Mouse (Mus musculus): ENCODE data around the gene Enox2. TPM values are rescaled to one million over a fixed set of nuclear protein-coding genes. Genes with fewer than 3 reads are reported as not detected.
"Not testable (repeated sequence)": the region's sequence is repeated elsewhere in the genome, so short reads cannot be mapped to it uniquely, and the experiment has no call there.

Gene Enox2
- polyA plus RNA-seq, 1 experiment from 2014 or later: 5.8 TPM

DNA sequence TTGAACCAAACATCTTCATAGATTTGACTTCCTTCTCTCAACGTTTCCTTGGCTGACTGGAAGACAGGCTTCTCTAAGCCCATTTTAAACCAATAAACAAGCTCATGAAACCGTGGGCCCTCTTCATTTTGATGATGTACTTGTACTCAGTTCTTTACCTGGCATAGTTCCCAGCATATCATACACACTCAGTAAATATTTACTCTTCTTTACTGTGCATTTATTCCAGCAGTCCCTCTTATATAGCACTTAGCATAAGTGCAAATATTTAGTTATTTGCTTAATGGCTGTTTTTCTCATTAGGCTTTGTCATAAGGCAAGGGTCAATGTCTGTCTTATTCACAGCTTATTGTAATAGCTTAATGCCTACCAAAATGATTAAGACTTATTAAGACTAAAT is 133.8 kb downstream of the Enox2 start:
- ATAC-seq (ENCODE audit: insufficient number of reproducible peaks, insufficient read depth, low FRiP score, low TSS enrichment): no peak
- no peak overlapping the region for H3K4me2 ChIP-seq (replicated peaks)
- no peaks in the 10 kb centered on the region for H3K36me3 ChIP-seq
- H3K4me3 ChIP-seq: no peak overlapping the region
- no peak overlapping the region for H3K27ac ChIP-seq
- H3K27me3 ChIP-seq: no peaks in the 10 kb centered on the region
- H3K9ac ChIP-seq: no peak overlapping the region
- no peaks in the 10 kb centered on the region for H3K4me1 ChIP-seq
- 65% methylated on average over 2 of the region's 2 CpGs for WGBS
- no peaks in the 10 kb centered on the region for H3K9me3 ChIP-seq

DNA sequence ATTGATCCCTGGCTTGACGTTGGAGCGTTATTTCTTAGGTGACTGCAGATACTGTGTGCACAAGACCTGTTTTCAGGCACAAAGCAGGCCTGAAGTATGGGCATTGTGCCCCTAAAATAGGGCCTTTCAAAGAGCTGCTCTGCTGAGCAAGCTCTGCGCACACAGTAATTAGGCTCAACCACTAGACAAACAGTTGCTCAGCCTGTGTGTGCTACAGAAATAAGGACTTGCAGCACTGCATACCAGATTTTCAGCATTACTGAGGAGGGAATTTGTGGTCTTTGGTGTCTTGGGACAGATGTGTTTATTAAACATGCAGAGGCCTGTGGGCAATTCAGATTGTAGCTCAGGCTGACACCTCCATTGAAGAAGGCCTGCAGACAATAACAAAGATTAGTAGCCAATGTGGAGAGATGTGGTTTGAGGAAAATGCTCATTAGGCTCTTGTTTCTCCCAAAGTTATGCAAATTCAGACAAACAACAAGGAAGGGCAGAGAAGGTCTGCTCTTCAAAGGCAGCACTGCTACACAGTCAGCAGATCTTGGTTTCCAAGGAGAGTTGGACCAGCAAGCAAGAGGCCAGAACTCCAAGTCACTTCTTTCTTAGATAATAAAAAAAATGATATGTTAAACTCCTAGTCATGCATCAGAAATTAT is 163.2 kb downstream of the Enox2 start:
- 37% methylated on average over 3 of the region's 3 CpGs for WGBS
- Histone ChIP-seq H3K4me1 (no peaks in the 10 kb centered on the region), H3K27me3 (no peaks in the 10 kb centered on the region), H3K4me3 (no peak overlapping the region), H3K4me2 (replicated peaks) (no peak overlapping the region), H3K9ac (no peak overlapping the region), H3K27ac (no peak overlapping the region), H3K36me3 (no peaks in the 10 kb centered on the region), H3K9me3 (no peaks in the 10 kb centered on the region)
- no peak for ATAC-seq (ENCODE audit: insufficient number of reproducible peaks, insufficient read depth, low FRiP score, low TSS enrichment)

DNA sequence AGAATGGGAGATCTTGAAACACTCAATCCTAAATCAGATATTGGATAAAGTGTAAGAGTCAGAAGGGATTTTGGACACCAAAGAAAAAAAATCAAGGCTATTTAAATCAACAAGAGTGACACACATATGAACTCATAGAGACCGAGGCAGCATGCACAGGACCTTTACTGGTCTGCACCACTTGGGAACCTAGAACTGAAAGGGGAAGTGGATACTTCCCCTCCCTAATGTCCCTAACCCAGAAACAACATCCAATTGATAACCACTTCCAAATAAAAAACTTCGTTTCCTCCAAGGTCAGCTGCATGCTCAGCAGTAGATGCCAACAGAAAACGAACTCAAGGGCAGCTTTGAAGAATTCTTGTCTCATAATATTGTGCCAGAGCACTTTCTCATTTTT is 171.6 kb downstream of the Enox2 start:
- Histone ChIP-seq H3K36me3 (no peaks in the 10 kb centered on the region), H3K9ac (no peak overlapping the region), H3K27me3 (no peaks in the 10 kb centered on the region), H3K27ac (no peak overlapping the region), H3K4me3 (no peak overlapping the region), H3K9me3 (no peaks in the 10 kb centered on the region), H3K4me1 (no peaks in the 10 kb centered on the region), H3K4me2 (replicated peaks) (no peak overlapping the region)
- WGBS: 71% methylated on average over 3 of the region's 3 CpGs
- ATAC-seq (ENCODE audit: insufficient number of reproducible peaks, insufficient read depth, low FRiP score, low TSS enrichment): no peak

DNA sequence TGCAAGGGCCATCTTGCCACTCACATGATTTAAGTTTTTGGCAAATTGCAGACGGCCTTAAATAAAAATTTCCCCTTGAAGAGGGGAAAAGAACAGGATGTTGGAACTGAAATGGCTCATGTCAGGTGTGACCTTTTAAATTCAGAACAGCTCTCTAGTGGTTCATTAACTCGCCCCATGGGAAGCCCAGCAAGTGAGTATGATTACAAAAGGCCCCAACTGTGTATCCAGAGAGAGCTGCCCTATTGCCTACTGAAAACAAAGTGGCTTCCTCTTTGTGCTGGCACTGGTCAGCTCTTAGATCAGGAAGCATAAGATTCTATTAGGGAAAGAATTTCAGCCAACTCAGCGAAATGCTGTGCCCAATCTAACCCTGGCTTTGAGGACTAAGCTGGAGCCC is 175.6 kb downstream of the Enox2 start:
- 38% methylated on average over 3 of the region's 3 CpGs for WGBS
- ATAC-seq (ENCODE audit: insufficient number of reproducible peaks, insufficient read depth, low FRiP score, low TSS enrichment): no peak

DNA sequence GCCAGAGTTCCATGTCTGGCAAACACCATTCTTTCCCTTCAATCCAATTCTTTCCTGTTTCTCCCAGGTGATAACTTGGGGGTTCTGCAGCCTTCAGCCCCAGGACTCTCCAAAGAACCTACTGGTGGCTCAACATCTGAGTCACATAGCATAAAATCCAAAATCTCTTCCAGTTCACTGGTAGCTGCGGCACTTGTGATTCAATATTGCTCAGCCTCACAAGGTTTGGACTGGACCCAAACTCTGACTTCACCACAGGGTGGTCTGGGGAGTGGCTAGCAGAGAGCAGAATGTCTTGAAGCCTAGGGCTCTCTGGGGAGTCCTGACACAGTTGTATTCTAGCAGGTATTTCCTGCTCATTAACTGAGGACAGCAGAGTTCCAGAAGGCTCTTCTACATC is 187.5 kb downstream of the Enox2 start:
- 84% methylated on average over 1 of the region's 1 CpGs for WGBS

More for the DNA sequence above, 175.6 kb downstream of the Enox2 start:
- Histone ChIP-seq H3K4me1 (no peaks in the 10 kb centered on the region), H3K4me3 (no peak overlapping the region), H3K27ac (no peak overlapping the region), H3K36me3 (no peaks in the 10 kb centered on the region), H3K9ac (no peak overlapping the region), H3K27me3 (no peaks in the 10 kb centered on the region), H3K4me2 (replicated peaks) (no peak overlapping the region), H3K9me3 (no peaks in the 10 kb centered on the region)

DNA sequence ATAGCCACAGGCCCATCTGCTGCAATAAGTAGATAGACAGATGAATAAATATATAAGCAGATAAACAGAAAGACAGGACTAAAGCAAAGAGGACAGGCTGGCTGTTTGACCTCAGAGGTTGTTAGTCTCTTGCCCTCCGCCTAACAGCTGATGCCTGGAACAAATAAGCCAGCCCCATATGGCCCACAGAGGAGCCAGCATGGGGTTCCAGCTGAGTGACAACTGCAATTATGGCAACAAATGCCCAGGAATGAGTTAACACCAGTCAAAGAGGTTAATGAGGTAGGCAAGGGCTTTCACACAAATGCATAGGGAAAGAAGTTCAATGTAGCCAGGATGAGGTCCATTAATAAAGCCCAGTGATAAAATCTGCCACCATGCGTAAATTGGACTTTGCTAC is 191.8 kb downstream of the Enox2 start:
- no peaks in the 10 kb centered on the region for H3K27me3 ChIP-seq
- no peak for ATAC-seq (ENCODE audit: insufficient number of reproducible peaks, insufficient read depth, low FRiP score, low TSS enrichment)
- WGBS: 66% methylated on average over 2 of the region's 2 CpGs

More for the DNA sequence above, 187.5 kb downstream of the Enox2 start:
- H3K9me3 ChIP-seq; H3K4me2 ChIP-seq (replicated peaks); H3K27ac ChIP-seq; ATAC-seq (ENCODE audit: insufficient number of reproducible peaks, insufficient read depth, low FRiP score, low TSS enrichment); H3K4me1 ChIP-seq; H3K36me3 ChIP-seq; H3K27me3 ChIP-seq; H3K4me3 ChIP-seq; H3K9ac ChIP-seq: not testable (repeated sequence)

DNA sequence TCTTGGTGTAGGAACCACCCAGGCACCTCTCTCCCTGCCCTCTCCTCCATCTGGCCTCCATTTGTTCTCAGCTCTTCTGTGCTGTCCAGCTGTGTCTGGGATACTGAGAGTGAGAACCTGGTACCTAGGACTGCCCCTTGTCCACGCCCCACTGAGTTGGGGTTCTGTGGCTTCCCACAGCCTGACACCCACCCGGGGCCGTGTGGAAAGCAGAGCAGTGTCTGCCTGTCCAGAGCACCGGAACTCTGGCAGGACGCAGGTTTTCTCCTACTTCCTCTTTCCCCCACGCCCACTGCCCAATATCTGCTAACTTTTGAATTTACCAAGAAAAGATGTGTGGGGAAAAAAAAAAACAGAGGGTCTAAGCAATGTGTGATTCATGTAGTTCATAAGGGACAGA is 213.0 kb downstream of the Enox2 start:
- no peaks in the 10 kb centered on the region for H3K36me3 ChIP-seq
- H3K4me1 ChIP-seq: no peaks in the 10 kb centered on the region
- no peak for ATAC-seq (ENCODE audit: insufficient number of reproducible peaks, insufficient read depth, low FRiP score, low TSS enrichment)
- no peaks in the 10 kb centered on the region for H3K9me3 ChIP-seq
- H3K9ac ChIP-seq: no peak overlapping the region
- no peak overlapping the region for H3K4me3 ChIP-seq
- H3K4me2 ChIP-seq (replicated peaks): no peak overlapping the region
- H3K27me3 ChIP-seq: no peaks in the 10 kb centered on the region
- H3K27ac ChIP-seq: no peak overlapping the region
- WGBS: 85% methylated on average over 6 of the region's 6 CpGs

More for the DNA sequence above, 191.8 kb downstream of the Enox2 start:
- H3K4me1 ChIP-seq: no peaks in the 10 kb centered on the region
- no peak overlapping the region for H3K9ac ChIP-seq
- H3K27ac ChIP-seq: no peak overlapping the region
- H3K4me3 ChIP-seq: no peak overlapping the region
- no peaks in the 10 kb centered on the region for H3K9me3 ChIP-seq
- no peak overlapping the region for H3K4me2 ChIP-seq (replicated peaks)
- no peaks in the 10 kb centered on the region for H3K36me3 ChIP-seq

DNA sequence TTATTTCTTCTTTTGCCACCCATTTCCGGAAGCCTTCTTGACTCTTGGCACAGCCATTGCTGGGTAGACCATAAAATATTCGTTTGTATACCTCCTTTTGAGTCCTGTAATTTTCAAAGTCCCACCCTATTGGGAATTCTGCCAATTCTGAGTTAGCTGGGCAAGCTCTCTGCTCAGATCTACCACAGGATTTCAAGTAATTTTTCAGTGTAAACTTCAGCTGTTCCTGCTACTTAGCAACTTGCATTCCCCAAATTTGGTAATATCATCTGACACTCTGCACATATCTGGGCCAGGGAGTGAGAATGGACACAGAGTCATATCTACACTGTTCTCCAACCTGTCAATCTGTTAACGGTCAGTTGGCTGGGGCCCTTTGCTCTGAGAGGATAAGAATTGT is 214.5 kb downstream of the Enox2 start:
- H3K4me3 ChIP-seq: no peak overlapping the region
- H3K27me3 ChIP-seq: no peaks in the 10 kb centered on the region
- 79% methylated on average over 3 of the region's 3 CpGs for WGBS
- no peak overlapping the region for H3K9ac ChIP-seq
- H3K9me3 ChIP-seq: no peaks in the 10 kb centered on the region
- H3K36me3 ChIP-seq: no peaks in the 10 kb centered on the region
- H3K27ac ChIP-seq: no peak overlapping the region
- ATAC-seq (ENCODE audit: insufficient number of reproducible peaks, insufficient read depth, low FRiP score, low TSS enrichment): no peak
- no peaks in the 10 kb centered on the region for H3K4me1 ChIP-seq
- H3K4me2 ChIP-seq (replicated peaks): no peak overlapping the region

DNA sequence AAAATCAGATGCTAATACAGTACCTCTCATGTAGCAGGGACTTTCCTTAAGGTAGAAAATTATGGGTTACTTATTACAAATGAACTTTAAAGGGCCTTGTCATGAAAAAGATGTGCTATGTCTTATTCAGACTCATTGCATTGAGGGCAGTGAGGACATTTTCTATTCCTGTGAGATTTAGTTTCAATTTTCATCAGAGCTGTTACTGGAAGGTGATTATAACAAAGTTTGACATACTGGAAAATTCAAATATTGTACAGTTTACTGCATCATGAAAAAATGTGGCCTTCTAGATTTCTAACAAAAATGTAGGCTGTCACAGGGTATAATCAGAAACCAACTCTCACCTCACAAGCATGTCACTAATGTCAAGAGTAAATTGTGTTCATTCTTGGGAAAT is 242.9 kb downstream of the Enox2 start:
- no peak overlapping the region for H3K4me2 ChIP-seq (replicated peaks)
- no peak overlapping the region for H3K4me3 ChIP-seq
- H3K9ac ChIP-seq: no peak overlapping the region
- H3K4me1 ChIP-seq: no peaks in the 10 kb centered on the region
- ATAC-seq (ENCODE audit: insufficient number of reproducible peaks, insufficient read depth, low FRiP score, low TSS enrichment): no peak
- no peaks in the 10 kb centered on the region for H3K9me3 ChIP-seq
- H3K27me3 ChIP-seq: no peaks in the 10 kb centered on the region
- no peak overlapping the region for H3K27ac ChIP-seq
- no peaks in the 10 kb centered on the region for H3K36me3 ChIP-seq

DNA sequence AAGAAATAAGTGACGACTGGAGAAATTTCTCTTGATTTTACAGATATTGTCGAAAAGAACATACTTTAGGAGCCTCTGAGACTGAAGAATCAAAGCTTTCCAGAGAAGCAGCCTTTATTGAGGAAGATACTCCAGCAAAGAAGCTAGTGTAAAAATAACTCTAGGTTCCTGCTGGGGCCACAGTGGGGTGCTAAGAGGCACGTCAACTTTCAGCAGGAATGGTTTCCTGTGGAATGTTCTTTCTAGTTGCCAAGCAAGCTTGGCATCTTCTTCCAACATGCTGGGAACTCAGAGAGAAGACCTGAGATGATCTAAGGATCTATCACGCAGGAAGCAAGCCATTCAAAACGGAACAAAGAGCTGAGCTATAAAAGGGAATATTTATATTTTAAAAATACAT is 278.3 kb downstream of the Enox2 start:
- no peak overlapping the region for H3K4me3 ChIP-seq
- ATAC-seq (ENCODE audit: insufficient number of reproducible peaks, insufficient read depth, low FRiP score, low TSS enrichment): no peak
- H3K4me2 ChIP-seq (replicated peaks): no peak overlapping the region
- no peaks in the 10 kb centered on the region for H3K36me3 ChIP-seq
- H3K9ac ChIP-seq: no peak overlapping the region
- H3K4me1 ChIP-seq: no peaks in the 10 kb centered on the region
- 69% methylated on average over 5 of the region's 5 CpGs for WGBS
- H3K9me3 ChIP-seq: no peaks in the 10 kb centered on the region
- H3K27ac ChIP-seq: no peak overlapping the region
- H3K27me3 ChIP-seq: no peaks in the 10 kb centered on the region

DNA sequence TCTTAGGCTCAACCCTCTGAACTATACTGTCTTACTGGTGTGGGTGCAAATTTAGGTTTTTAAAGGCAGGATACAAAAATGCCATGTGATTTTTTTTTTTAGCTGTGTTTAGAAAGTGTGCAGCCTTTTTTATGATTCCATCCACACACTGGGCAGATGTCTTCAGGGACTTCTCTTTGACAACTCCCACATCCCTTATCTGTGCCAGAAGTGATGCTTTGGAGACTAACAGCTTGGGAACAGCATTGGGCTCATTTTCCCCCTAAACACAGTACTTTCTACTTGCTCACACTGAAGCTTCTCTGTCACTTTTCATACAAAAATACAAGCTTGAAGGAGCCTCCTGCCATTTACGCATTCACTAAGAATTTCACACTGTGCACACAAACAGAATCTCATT is 282.4 kb downstream of the Enox2 start:
- no peak overlapping the region for H3K9ac ChIP-seq
- no peak overlapping the region for H3K4me3 ChIP-seq
- no peak overlapping the region for H3K4me2 ChIP-seq (replicated peaks)
- H3K9me3 ChIP-seq: no peaks in the 10 kb centered on the region
- no peaks in the 10 kb centered on the region for H3K4me1 ChIP-seq
- WGBS: 97% methylated on average over 1 of the region's 1 CpGs
- no peak for ATAC-seq (ENCODE audit: insufficient number of reproducible peaks, insufficient read depth, low FRiP score, low TSS enrichment)
- H3K27ac ChIP-seq: no peak overlapping the region
- no peaks in the 10 kb centered on the region for H3K27me3 ChIP-seq
- no peaks in the 10 kb centered on the region for H3K36me3 ChIP-seq

DNA sequence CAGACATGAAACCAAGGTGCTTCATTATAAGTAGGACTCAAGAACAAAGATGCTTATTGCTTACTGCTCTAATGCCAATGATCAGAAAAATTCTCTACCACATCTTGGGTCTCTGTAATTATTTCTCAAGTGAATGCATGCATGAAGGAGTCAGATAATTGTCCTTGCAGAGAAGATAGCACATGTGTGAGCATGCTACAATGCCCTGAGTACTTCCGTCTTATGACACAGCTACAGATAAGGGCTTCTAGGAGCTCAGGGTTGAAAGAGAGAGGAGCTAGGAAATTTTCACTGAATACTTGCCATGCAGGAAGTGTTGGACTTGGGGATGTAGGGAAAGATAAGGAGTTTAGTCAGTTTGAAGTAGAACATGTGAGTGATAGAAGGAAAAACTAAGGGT is 285.2 kb downstream of the Enox2 start:
- no peak overlapping the region for H3K4me3 ChIP-seq
- H3K27ac ChIP-seq: no peak overlapping the region
- no peaks in the 10 kb centered on the region for H3K36me3 ChIP-seq
- ATAC-seq (ENCODE audit: insufficient number of reproducible peaks, insufficient read depth, low FRiP score, low TSS enrichment): no peak
- H3K27me3 ChIP-seq: no peaks in the 10 kb centered on the region
- no peaks in the 10 kb centered on the region for H3K4me1 ChIP-seq
- no peaks in the 10 kb centered on the region for H3K9me3 ChIP-seq
- H3K4me2 ChIP-seq (replicated peaks): no peak overlapping the region
- 88% methylated on average over 1 of the region's 1 CpGs for WGBS
- no peak overlapping the region for H3K9ac ChIP-seq

DNA sequence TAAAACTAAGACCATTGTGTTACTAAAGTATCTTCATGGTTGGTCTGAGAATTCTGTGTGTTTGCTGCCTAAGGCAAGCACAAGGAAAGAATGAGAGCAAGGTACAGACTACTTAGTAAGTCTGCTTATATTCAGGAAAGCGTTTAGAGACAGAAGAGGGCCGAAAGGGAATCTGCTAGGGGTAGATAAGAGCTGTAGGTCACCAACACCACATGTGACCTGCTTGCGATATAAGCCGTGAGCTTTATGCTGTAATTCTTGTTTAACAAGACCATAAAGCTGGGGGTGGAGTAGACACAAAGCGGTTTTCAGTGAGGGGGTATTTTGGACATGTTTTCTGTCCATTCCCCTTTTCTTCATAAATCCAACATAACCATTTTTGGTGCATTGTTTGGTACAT is 302.4 kb downstream of the Enox2 start:
- no peak for ATAC-seq (ENCODE audit: insufficient number of reproducible peaks, insufficient read depth, low FRiP score, low TSS enrichment)

More for the DNA sequence above, 302.4 kb downstream of the Enox2 start:
- no peak overlapping the region for H3K4me2 ChIP-seq (replicated peaks)
- 84% methylated on average over 5 of the region's 5 CpGs for WGBS
- no peak overlapping the region for H3K9ac ChIP-seq
- H3K4me1 ChIP-seq: no peaks in the 10 kb centered on the region
- H3K9me3 ChIP-seq: no peaks in the 10 kb centered on the region
- H3K36me3 ChIP-seq: no peaks in the 10 kb centered on the region
- no peak overlapping the region for H3K27ac ChIP-seq
- H3K27me3 ChIP-seq: no peaks in the 10 kb centered on the region
- no peak overlapping the region for H3K4me3 ChIP-seq

Data from embryonic facial prominence, embryonic 12.5 days (tissue).